Mouse (Mus musculus): ENCODE data around the gene Naip1.

DNA sequence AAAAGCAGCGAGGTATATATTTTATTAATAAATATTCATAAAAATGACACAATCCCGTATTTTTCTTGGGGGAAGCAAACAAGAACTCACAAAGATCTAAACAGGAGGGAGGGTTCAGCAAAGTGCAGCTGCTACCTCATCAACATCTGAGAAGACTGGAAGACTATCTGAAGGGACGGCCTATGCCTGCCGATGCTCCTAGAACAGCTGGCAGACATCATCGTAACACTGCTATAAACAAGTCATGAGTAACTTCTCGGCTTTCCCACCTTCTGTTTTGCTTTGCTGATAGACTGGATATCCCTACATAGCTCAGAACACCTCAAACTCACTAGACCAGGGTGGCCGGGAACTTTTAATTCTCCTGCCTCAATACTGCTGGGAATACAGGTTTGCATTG, 30.9 kb upstream of the Naip1 start:
- TF ChIP-seq CTCF (IDR thresholded peaks at IDR 0.05; ENCODE audit: low read depth) (no peak), EP300 (IDR thresholded peaks at IDR 0.05; ENCODE audit: low read depth) (no peak)

All from liver, embryonic 14.5 days (tissue).